Mouse (Mus musculus): ENCODE results near the gene Plod2.

Plod2 gene

DNA sequence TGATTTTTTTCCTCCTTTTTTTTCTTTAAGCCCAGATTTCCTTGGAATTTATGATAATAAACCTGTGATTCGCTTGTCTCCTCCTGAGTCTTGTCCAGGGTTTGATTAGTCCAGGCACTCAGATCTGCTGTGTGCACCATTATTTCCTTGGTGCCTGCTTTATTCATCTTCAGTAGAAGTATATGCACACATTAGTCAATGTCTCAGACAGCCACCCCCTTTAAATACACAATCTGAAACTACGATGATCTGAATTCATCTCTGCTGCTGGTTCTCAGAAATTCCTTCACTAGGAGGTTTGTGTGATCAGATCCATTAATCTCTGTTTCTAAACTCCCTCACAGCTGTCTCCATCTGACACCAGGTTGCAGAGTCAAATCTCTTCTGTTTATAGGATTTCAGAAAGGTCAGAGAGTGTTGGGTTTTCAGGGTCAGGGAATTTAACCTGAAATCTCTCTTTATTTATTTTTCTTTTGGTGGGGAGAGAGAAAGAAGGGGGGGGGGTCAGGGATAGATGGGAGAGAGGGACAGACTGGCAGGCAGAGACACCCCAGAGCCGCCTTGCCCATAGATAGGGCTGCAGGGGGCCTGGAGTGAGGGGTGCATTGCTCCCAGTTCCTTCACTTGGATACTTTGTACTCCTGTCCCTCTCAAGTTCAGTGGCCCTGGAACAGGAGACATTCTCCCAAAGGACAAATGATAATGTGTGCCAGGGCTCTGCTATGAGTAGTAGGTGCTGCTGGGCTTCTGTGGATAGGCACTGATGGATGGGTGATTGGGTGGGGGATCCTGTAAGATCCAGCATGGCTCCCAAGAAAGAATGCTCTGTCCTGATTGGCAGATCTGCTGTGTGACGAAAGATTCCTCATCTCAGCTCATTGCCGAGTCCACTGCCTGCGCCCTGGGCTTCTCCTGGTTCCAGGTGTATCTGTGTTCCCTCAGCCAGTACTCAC is 13.3 kb downstream of the Plod2 start:
- no peak for DNase-seq (ENCODE audit: low spot score)

DNA sequence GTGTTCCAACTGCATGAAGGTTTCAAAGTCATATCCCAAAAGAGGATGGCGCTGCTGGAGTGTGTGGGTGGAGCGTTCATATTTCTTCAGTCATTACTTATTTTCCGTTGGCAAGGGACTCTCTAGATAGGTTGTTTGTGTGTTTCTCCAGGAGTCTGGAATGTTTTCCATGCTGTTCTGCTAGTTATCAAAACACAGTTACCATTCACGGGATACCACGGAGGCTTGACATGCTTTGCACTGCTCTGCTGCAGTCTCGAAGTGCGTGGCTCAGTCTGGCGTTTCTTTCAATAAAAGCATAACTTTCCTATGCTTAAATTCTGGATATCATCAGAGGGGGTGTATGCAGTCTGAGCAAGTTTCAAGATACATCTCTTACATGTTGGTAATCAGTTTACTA is 17.7 kb downstream of the Plod2 start:
- DNase-seq (ENCODE audit: low spot score) = no peak

DNA sequence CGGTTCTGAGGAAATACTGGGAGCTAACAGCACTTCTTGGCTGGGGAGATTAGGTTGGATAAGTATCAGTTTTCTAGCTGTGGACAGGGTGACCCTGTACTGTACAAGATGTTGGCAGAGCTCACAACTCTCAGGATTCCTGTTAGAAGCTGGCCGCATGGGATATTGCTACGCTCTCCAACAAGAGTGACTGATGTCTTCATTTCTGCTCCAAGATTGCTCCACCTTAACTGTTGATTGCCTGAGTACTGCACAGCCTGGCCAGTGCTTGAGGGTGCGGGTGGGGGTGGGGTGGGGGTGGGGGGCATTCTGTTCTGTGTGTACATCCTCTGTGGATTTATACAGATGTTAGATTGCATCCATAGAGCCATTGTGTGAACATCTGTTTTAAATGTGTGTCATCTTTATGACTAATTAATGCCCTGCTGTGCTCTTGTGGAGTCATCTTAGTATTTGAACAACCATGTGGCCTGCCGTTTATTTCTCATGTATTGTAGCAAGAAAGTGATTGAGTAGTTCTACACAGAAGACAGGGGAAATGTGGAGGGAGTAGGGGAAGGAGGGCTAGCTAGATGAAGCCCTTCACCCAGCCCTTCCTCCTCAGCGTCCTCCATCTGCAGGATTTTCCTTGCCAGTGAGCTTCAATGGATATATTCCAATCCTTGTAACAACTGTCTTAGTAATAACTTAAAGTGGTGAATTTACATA is 19.0 kb downstream of the Plod2 start:
- DNase-seq (ENCODE audit: low spot score) = no peak

DNA sequence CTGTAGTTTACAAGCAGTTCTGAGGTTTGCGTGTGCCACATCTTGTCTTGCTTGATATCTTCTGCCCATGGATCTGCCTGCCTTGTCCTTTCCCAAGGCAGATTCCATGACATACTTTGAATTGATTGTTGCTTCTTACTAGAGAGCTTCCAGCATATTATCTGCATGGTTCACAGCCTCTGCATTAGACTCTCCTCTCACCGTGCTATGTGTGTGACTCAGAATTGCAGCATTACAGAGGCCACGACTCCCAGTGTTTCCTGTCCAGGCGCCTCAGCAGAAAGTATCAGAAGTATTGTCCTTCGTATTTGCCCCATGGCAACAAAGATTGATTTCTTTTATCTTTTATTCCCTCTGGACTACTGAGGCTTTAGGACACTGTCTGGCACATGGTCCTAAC is 20.4 kb downstream of the Plod2 start:
- DNase-seq (ENCODE audit: low spot score) = no peak

DNA sequence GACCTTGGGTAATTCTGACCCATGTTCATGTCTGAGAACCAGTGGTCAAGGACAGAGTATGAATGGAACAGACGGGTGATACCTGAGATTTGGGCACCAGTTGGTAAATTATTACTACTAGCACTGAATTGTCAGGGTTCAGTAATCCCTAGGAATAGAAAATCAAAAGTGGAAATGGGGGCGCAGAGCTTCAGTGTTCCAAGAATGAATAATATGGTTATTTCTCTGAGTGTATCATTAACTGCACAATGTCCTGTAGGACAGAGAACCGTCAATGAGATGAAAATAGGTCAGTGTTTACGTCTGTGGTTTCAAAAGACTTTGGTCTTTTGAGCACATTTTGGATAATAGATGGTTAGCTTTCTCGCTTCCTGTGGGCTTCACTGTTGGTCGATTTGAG is 21.3 kb downstream of the Plod2 start:
- DNase-seq (ENCODE audit: low spot score) = no peak

DNA sequence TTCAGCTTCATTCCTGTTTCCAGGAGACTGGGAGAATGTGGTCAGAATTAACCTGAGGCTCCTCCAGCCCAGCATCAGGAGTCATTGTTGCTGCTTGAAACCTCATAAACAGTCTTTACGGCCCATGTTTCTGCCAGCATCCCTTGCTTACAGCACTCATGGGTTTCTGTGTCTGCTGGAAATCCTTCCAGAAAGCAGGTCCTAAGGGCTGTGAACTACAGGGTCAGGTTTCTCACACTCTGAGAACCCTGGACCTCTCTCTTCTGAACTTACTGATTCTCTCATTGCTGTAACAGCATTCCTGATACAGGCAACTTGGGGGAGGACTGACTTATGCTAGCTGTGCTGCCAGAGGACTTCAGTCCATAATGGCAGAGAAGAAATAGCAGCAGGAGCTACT is 22.4 kb downstream of the Plod2 start:
- no peak for DNase-seq (ENCODE audit: low spot score)

DNA sequence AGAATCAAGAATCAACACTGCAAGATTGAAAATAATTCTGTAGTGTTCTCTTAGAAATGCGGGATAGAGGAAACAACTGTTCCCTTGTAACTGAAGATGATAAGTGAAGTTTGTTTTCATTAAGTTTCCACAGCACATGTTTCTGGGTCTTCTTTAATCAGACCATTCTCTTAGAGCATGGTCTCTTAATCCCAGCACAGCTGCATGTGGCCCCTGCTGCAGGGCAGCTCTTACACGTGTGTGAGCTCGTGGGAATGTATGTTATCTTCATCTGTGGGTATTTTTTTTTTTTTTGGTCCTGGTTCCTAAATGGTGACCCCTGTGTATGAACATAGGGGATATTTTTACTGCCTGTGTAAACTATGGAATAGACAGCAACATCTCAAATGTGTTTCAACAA is 24.2 kb downstream of the Plod2 start:
- DNase-seq (ENCODE audit: low spot score) = no peak

DNA sequence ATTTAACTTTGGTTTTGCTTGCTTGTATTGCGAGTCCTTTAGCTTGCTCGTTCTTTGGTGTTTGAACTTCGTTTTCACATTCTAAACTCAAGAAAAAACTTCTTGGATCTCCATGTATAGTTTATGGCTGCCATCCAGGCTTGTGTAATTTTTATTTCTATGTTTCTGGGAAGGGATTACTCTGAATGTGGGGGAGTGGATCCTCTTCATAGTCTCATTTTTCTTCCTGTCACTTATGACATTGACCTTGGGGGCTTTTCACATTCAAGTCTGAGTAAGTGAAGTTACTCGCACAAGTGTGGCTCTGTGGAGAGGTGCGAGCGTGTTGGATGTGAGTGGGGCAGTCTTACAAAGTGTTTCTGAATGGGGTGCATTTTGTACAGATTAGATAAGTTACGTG is 25.5 kb downstream of the Plod2 start:
- no peak for DNase-seq (ENCODE audit: low spot score)

DNA sequence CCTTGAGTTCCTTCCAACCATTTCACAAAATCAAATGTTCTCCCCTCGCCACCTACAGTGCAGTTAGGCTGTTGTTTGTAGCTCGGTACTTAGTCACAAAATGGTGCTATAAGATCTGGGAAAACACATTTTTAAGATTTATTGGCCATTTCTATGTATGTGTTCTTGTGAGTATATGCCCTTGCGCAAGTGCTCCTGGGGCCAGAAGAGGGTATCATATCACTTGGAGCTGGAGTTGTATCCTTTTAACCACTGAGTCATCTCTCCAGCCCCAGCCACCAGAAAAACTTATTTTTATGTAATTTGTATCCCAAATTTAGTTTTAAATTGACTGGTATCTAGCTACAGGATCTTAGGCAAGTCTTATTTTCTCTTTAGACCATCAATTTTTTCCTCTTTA is 26.8 kb downstream of the Plod2 start:
- DNase-seq (ENCODE audit: low spot score) = no peak

DNA sequence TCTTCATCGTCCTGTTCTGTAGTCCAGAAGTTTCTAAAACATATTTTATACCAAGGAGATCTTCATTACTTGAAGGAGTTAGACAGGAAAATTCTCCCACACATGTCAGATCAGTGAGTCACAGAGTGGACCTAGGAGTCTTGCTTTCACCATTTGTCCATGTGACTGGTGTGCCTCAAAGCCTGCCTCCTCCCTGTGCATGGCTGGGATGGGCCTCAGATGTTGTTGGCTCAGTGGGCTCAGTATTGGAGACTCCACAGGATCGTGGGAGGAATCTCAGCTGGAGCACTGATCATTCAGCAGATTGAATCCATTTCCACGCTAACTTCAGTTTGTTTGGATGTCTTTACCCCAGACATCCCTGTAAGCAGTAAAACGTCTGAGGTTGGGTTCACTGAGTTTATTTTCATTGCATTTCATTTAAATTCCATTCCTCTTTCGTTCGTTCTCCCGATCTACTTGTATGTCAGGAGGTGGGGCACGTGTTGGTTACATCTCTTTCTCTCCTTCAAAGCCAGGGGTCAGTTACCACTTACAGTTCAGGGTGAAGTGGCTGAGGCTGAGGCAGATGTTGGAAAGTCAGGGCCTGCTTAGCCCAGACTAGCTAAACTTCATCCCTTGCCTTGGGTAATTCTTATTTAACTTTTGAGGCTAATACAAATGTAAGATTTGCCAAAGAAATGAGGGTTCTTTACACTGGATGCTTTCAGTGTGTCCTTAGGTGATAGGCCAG is 30.5 kb downstream of the Plod2 start:
- DNase-seq (ENCODE audit: low spot score) = peak; percentile 10

DNA sequence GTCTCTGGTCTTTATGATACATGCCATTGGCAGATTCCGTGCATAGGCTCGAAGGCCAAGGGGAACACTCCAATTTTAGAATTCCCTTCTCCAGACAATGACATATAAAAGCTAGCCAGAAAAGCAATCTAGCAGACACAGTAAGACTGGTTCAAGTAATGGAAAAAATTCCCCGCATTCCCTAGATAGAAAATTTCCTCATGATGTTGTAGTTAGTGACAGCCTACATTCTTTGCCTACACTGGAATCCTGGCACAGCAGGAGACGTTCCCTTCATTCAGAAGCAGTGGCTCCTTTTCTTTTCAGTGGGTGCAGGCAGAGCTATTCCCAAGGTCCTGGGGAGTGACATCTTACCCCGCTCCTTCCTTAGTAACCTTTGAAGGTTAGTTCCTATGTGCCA is 41.9 kb downstream of the Plod2 start:
- no peak for DNase-seq (ENCODE audit: low spot score)

DNA sequence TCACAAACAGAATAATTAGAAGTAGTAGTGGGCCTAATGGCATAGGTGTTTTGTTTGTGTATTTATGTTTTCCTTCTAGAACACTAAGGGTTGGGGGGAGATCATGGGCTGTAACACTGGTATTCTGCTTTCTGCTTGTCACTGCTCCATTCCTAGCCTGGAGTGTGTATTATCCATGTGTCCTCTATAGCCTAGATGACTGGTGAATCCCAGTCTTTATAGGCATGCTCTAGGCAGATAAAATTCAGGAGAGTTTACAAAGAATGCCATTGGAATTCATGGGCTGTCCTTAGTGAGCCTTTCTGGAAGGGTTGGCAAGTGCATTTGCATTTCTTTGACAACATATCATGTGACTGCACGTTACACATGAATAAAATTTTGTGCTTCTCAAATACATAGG is 44.0 kb downstream of the Plod2 start:
- no peak for DNase-seq (ENCODE audit: low spot score)

DNA sequence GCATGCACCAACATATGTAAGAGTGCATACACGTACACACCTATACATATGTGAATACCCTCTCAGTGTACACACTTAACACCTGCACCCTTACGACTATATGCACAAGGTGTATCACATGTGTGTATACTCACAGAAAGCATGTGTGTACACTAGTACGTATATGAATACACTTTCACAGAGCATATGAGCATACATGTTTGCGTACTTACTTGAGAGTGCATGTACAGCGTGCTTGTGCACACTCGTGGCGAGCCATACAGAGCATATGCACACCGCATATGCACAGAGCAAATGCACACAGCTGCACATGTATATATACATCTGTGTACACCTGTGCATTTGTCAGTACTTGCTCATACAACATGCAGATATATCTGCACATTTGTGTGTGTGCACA is 45.4 kb downstream of the Plod2 start:
- no peak for DNase-seq (ENCODE audit: low spot score)

DNA sequence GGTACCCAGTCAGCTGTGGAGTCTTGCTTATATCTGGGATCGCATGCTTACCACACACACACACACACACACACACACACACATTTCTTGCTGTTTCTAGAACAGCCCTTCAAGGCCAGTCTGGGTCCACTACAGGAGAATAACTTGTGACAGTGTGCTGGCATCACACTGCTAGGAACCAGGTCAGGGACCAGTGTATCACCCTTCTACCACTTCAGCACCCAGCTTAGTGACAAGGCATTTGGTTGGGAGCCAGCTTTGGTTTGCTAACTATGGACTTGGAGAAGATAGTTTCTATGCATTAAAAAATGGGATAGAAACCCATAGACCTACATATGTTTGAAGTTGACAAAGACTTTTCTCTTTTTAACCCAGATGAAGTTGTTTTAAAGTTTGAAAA is 46.2 kb downstream of the Plod2 start:
- DNase-seq (ENCODE audit: low spot score) = no peak

DNA sequence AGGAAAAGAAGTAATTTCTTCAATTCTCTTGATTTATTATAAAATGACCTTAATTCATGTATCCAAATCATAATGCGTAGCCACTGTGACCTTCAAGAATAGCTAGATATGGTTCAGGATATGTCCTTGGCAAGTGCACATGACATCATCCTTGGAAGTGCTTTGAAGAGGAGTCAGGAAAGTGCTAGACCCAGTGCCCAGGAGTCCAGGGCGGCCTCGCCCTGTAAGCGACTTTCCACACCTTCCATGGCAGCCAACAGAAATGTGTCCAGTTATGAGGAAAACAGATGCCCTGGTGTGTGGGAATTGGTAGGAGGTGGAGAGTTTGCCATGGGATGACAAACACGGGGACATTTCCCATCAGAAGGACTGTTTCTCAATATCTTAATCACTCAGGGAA is 47.0 kb downstream of the Plod2 start:
- DNase-seq (ENCODE audit: low spot score) = no peak

DNA sequence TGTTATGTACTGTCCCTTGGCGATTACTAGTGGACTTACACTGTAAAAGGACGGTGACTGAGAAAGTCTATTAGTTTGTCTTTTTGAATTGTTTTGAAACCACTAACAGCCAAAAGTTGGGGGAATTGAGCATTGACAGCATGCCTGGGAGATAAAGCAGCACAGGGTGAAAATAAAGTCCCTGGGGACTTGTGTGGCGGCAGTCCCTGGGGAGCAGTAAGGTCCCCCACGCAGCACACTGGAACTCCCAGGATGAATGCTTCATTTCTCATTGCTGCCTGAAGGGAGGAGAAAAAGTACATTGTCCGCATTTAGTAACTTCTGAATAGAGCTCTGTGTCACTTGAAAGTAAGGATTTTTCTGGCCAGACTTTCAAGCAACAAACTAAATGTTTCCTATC is 49.5 kb downstream of the Plod2 start:
- no peak for DNase-seq (ENCODE audit: low spot score)

DNA sequence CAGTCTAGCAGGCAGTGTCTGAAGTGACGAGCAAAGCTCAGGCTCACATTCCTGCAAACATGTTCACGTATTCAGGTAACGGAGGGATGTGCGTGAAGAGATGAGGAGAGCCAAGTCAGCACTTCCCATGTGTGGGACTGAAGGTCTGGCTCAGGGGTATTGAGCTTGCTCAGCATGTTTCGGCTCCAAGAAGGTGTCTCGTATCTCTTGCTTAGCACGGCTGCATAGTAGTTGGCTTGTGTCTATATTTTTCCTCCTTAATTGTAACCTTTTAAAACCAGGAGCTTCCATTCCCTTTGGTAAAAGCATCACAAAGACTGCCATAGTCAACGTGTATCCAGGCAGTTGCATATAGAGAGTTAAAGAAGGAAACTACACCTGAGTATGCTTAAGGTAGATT is 50.7 kb downstream of the Plod2 start:
- no peak for DNase-seq (ENCODE audit: low spot score)

DNA sequence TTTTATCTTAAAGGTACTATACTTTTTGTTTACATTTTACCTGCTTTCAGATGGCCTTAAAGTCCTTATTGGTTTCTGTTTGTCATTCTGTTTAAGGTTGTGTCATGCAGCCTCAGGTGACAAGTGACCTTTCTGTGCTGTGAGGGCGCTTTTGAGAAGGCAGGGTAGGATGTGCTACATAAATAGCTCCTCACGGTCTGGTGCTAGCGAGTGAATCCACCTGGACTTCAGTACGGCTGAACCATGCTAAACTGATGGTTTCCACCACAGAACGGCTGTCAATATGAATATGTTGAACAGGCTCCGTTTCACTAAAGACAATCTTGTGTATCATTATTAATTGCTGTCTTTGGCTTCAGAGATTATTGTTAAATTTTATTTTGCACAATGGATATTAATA is 52.5 kb downstream of the Plod2 start:
- DNase-seq (ENCODE audit: low spot score) = no peak

DNA sequence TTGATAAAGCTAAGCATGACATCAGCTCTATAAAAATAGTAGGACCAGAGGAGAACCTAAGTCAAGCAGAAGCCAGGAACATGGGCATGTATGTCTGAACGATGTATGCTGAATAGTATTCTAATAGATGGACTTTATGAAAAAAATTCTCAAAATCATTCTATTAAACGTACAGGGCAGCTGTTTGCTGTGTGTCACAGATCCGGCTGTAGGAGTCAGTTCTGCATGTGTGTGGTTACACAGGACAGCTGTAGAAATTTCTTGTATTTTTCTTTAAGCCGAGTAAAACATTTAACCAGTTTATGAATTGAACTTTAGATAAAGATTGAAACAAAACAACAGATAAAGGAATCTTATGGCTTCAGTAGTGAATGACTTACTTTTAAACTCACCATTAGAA is 53.3 kb downstream of the Plod2 start:
- DNase-seq (ENCODE audit: low spot score) = no peak

DNA sequence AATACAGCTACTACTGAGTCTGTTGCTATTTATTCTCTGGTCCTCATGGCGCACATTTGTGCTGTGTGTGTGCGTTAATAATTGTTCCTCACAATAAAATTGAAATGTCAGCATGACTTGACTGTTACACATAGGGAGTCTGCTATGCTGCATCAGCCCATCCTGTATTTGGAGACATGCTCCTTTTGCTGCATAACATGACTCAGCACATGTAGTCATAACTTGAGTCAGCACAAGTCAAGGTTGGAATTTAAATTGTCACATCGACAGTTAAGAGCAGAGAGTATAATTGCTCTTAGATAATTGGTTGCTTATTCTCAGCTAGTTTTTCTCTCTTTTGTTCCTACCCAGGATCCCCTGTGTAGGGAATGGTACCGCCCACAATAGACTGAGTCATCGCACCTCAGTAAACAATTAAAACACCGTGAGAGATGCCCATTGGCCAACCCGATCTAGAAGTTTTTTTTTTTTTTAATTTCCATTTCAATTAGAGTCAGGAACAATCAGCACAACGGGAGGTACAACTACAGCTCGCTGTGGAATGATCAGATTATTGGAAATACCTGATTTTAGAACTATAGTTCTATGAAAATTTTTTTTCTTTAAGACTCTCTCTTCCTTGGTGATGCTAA is 55.0 kb downstream of the Plod2 start:
- DNase-seq (ENCODE audit: low spot score) = no peak

DNA sequence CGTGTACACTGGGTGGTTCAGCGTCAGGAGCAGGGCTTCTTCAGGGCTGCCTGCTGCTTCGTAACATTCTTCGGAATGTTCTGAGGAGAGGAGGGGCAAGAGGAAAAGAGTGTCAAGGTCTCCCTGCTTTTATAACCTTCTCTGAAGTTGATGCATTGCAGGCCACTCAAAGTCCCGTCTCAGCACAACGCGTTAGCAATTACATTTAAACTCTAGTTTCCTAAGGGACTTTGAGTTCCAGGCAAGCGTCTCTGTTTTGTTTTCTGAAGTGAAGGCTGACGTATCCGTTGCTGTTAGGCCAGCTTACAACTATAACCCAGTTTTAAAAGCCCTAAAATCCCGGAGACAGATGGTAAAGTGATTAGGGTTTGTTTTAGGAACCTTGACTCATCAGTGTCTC is 55.8 kb downstream of the Plod2 start:
- DNase-seq (ENCODE audit: low spot score) = peak; percentile 17

DNA sequence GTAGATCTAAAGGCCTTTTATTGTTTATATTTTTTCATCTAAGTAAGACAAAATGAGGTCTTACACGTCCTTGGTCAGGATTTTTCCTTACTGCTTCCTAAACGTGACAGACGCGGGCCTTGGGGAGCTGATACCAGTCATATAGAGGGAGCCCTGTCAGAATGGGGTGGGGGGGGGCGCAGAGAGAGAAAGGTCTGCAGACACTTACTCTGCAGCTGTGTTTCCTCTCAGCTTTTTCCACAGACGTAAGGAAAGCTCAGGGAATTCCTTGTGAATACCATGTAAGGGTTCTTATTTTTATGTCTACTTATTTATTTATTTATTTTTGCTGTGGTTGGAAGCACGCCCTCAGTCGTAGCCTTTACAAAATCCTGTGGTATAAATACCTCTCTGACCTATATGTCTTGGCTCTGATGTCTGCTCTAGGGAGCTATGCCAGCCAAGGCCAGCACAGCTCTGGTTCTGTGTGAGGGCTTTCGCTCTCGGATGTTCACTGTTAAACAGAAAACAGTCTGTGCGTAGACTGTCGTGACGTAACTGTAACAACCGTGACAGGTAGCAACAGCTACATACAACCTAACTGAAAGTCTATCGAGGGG is 58.0 kb downstream of the Plod2 start:
- DNase-seq (ENCODE audit: low spot score) = no peak

Data from layer of hippocampus, adult 11-12 months (tissue).